ENCODE assay signal across 7 mouse cellular contexts in the genomic region with DNA sequence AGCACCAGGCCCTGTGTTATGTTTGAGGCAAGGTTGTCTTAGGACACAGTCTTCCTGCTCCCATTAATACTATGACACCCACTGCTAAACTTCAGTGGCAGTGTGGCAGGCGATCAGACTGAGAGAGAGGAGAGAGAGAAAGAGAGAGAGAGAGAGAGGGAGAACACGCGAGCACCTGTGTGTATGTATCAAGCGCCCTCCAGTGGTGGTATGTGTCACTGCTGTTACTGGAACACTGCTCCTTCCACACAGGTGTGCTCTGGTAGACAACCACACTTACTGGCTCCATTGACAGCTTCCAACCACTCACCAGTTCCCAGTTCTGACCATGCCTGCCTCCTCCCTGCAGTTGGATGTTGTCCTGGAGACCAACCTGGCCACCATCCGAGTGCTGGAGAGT. TPM values are rescaled to one million over a fixed set of nuclear protein-coding genes. Genes with fewer than 3 reads are reported as not detected.
A peak's percentile ranks its signal among the peaks of the same experiment; 100 is the strongest.
DNase-seq lines count a peak whose midpoint lies in the region; ATAC-seq and TF ChIP-seq lines count a peak whose summit lies in the region.

No protein-coding gene starts in this region.

- 42% methylated on average over 5 of the region's 5 CpGs for WGBS in forebrain, embryonic 14.5 days
- WGBS in intestine, embryonic 16.5 days, result 39% methylated on average over 5 of the region's 5 CpGs
- WGBS in liver, postnatal 0 days (ENCODE audit: insufficient replicate concordance), result 43% methylated on average over 5 of the region's 5 CpGs

- H3K4me1 ChIP-seq in forebrain, embryonic 14.5 days (ENCODE audit: control insufficient read depth, insufficient read depth, low read length), result no peaks in the 10 kb centered on the region
- H3K4me1 ChIP-seq in intestine, embryonic 16.5 days (ENCODE audit: control insufficient read depth, insufficient read depth, low read length), result no peaks in the 10 kb centered on the region
- no peaks in the 10 kb centered on the region for H3K4me1 ChIP-seq in liver, postnatal 0 days (ENCODE audit: insufficient read depth)

- H3K4me2 ChIP-seq in forebrain, embryonic 14.5 days (ENCODE audit: low read length), result no peak overlapping the region
- no peak overlapping the region for H3K4me2 ChIP-seq in intestine, embryonic 16.5 days (ENCODE audit: low read depth, low read length)
- no peak overlapping the region for H3K4me2 ChIP-seq in liver, postnatal 0 days (ENCODE audit: low read depth, low read length)

- no peak overlapping the region for H3K27ac ChIP-seq in forebrain, embryonic 14.5 days (ENCODE audit: low read depth, low read length)
- no peak overlapping the region for H3K27ac ChIP-seq in intestine, embryonic 16.5 days (ENCODE audit: low read length)
- H3K27ac ChIP-seq in liver, postnatal 0 days (ENCODE audit: low read depth), result no peak overlapping the region

- no peak overlapping the region for H3K4me3 ChIP-seq in forebrain, embryonic 14.5 days (ENCODE audit: low read depth, low read length)
- H3K4me3 ChIP-seq in intestine, embryonic 16.5 days (ENCODE audit: low read length), result no peak overlapping the region
- no peak overlapping the region for H3K4me3 ChIP-seq in liver, postnatal 0 days (ENCODE audit: low read depth, low read length)

- peak; percentile 88 for TF ChIP-seq CTCF in liver, postnatal 0 days (IDR thresholded peaks at IDR 0.05; ENCODE audit: low read depth)

- no peaks in the 10 kb centered on the region for H3K9me3 ChIP-seq in forebrain, embryonic 14.5 days (replicated peaks; ENCODE audit: control insufficient read depth, low read length)
- H3K9me3 ChIP-seq in intestine, embryonic 16.5 days (ENCODE audit: control insufficient read depth, low read length), result no peaks in the 10 kb centered on the region
- H3K9me3 ChIP-seq in liver, postnatal 0 days (ENCODE audit: low read length), result no peaks in the 10 kb centered on the region

- H3K27me3 ChIP-seq in forebrain, embryonic 14.5 days (replicated peaks; ENCODE audit: control insufficient read depth, insufficient read depth, low read length), result no peaks in the 10 kb centered on the region
- H3K27me3 ChIP-seq in intestine, embryonic 16.5 days (replicated peaks; ENCODE audit: control insufficient read depth, insufficient read depth, low read length), result no peaks in the 10 kb centered on the region
- no peaks in the 10 kb centered on the region for H3K27me3 ChIP-seq in liver, postnatal 0 days (ENCODE audit: insufficient read depth, low read length)

- peaks cover 99% of the 10 kb centered on the region for H3K36me3 ChIP-seq in forebrain, embryonic 14.5 days (ENCODE audit: control insufficient read depth, insufficient read depth, low read length)
- peaks cover 31% of the 10 kb centered on the region for H3K36me3 ChIP-seq in intestine, embryonic 16.5 days (ENCODE audit: control insufficient read depth, insufficient read depth, low read length)
- peaks cover 70% of the 10 kb centered on the region for H3K36me3 ChIP-seq in liver, postnatal 0 days (replicated peaks; ENCODE audit: insufficient read depth, low read length)

- H3K9ac ChIP-seq in forebrain, embryonic 14.5 days (ENCODE audit: low read length), result no peak overlapping the region
- H3K9ac ChIP-seq in intestine, embryonic 16.5 days (ENCODE audit: low read depth, low read length), result no peak overlapping the region
- H3K9ac ChIP-seq in liver, postnatal 0 days (replicated peaks), result no peak overlapping the region

- peak; percentile 55 for DNase-seq in 416B (ENCODE audit: low read depth)
- peak; percentile 77 for DNase-seq in CD4-positive, CD25-positive, alpha-beta regulatory T cell, adult 2 months (ENCODE audit: low read depth, low spot score)
- DNase-seq in forebrain, embryonic 14.5 days (ENCODE audit: low spot score), result peak; percentile 56
- DNase-seq in liver, postnatal 0 days, result peak; percentile 47
- DNase-seq in retina, postnatal 1 day, result peak; percentile 62

- no peak for TF ChIP-seq EP300 in liver, postnatal 0 days (IDR thresholded peaks at IDR 0.05; ENCODE audit: low read depth)

- ATAC-seq in cerebellum, adult (ENCODE audit: insufficient number of reproducible peaks, low FRiP score, low TSS enrichment), result peak; percentile 59; the same call in 1 of the 2 replicates
- peak; percentile 55 for ATAC-seq in forebrain, embryonic 14.5 days
- peak; percentile 40 for ATAC-seq in intestine, embryonic 16.5 days
- ATAC-seq in liver, postnatal 0 days, result peak; percentile 47; the same call in 1 of the 2 replicates

RNA-seq across cellular contexts. Expression of a gene that starts 15.6 kb away (rescaled TPM):
- polyA plus RNA-seq in forebrain, embryonic 14.5 days (2014; fragmentation: Nextera tagmentation; extraction: Ambion mirVana), result 0.42 and 0.77 TPM in 2 replicates
- 3.9 and 4.7 TPM in 2 replicates for polyA plus RNA-seq in intestine, embryonic 16.5 days (2015; fragmentation: Nextera tagmentation; extraction: Ambion mirVana)
- 2.6 and 3.3 TPM in 2 replicates for polyA plus RNA-seq in liver, postnatal 0 days (2015; fragmentation: Nextera tagmentation; extraction: Ambion mirVana)

RNA-seq across cellular contexts. Expression of a gene that starts 23.0 kb away (rescaled TPM):
- polyA plus RNA-seq in forebrain, embryonic 14.5 days (2014; fragmentation: Nextera tagmentation; extraction: Ambion mirVana), result 230 and 253 TPM in 2 replicates
- polyA plus RNA-seq in intestine, embryonic 16.5 days (2015; fragmentation: Nextera tagmentation; extraction: Ambion mirVana), result 130 and 141 TPM in 2 replicates
- 81.1 and 87.7 TPM in 2 replicates for polyA plus RNA-seq in liver, postnatal 0 days (2015; fragmentation: Nextera tagmentation; extraction: Ambion mirVana)
